Comparison of ENCODE assay signal across 9 mouse cellular contexts in the genomic region with DNA sequence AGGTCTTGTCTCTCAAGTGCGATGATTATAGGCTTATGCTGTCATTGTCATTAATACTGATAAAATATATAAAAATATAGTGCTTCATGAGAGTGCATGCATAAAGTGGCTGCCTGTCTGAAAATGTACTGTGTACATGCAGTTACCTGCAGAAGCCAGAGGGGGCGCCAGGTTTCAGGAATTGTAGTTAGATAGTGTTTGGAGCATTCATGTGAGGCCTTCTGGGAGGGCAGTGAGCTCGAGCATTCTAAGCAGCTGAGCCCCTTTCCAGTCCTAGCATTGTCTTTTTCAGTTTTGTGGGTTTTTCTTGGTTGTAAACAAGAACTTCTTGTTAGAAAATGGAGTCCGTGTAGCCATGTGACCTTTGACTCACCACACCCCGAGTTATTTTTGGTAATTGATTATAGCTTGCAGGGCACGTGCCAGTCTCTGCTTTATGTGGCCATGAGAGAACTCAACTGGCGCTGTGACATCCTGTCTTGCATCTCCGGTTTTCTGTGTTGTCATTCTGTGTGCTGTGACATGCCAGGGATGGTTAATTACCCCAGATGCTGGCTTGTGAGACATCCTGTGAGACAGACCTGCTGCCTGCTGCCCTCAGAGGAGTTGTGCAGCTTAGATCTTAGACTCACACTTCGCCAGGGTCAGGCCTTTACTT. TPM values are rescaled to one million over a fixed set of nuclear protein-coding genes. Genes with fewer than 3 reads are reported as not detected.
DNase-seq lines count a peak whose midpoint lies in the region; ATAC-seq and TF ChIP-seq lines count a peak whose summit lies in the region.
"Had no signal": no experiment of that assay in that cellular context is flagged by ENCODE, and none has a peak within 500 bp of the region (broad histone marks: within the 10 kb centered on the region; RNA-seq: fewer than 3 reads in every experiment).

No protein-coding gene starts in this region.

- peaks cover 54% of the 10 kb centered on the region for H3K36me3 ChIP-seq in liver, embryonic 11.5 days (ENCODE audit: control insufficient read depth, insufficient read depth, low read length)
- peaks cover 77% of the 10 kb centered on the region for H3K36me3 ChIP-seq in liver, postnatal 0 days (replicated peaks; ENCODE audit: insufficient read depth, low read length)

- H3K9ac ChIP-seq in liver, embryonic 11.5 days (ENCODE audit: low read depth, low read length), result no peak overlapping the region
- no peak overlapping the region for H3K9ac ChIP-seq in liver, postnatal 0 days (replicated peaks)

- no peak overlapping the region for H3K27ac ChIP-seq in liver, embryonic 11.5 days (ENCODE audit: low read depth, low read length)
- no peak overlapping the region for H3K27ac ChIP-seq in liver, postnatal 0 days (ENCODE audit: low read depth)

- no peaks in the 10 kb centered on the region for H3K9me3 ChIP-seq in liver, embryonic 11.5 days (ENCODE audit: control insufficient read depth, low read length)
- no peaks in the 10 kb centered on the region for H3K9me3 ChIP-seq in liver, postnatal 0 days (ENCODE audit: low read length)

- DNase-seq in cerebellum, adult 18-20 months, result peak; percentile 33 to 35
- no peak for DNase-seq in cerebellum, adult 8-10 months
- DNase-seq in liver (peak; percentile 52), R1 (ENCODE audit: low read depth, low spot score) (peak; percentile 61)
- DNase-seq in liver, embryonic 11.5 days (ENCODE audit: low spot score), result no peak
- DNase-seq in liver, postnatal 0 days, result peak; percentile 54
- no peak for DNase-seq in yolk sac, embryonic 10.5 days (ENCODE audit: low spot score)
- no peak for DNase-seq in layer of hippocampus, adult 9-11 months

- peak; percentile 79 for TF ChIP-seq CTCF in liver, postnatal 0 days (IDR thresholded peaks at IDR 0.05; ENCODE audit: low read depth)

- H3K4me1 ChIP-seq in liver, embryonic 11.5 days (replicated peaks; ENCODE audit: control insufficient read depth, insufficient read depth, low read length), result no peaks in the 10 kb centered on the region
- H3K4me1 ChIP-seq in liver, postnatal 0 days (ENCODE audit: insufficient read depth), result no peaks in the 10 kb centered on the region

- H3K27me3 ChIP-seq in liver, embryonic 11.5 days (replicated peaks; ENCODE audit: control insufficient read depth, insufficient read depth, low read length), result no peaks in the 10 kb centered on the region
- no peaks in the 10 kb centered on the region for H3K27me3 ChIP-seq in liver, postnatal 0 days (ENCODE audit: insufficient read depth, low read length)

- no peak overlapping the region for H3K4me3 ChIP-seq in liver, embryonic 11.5 days (ENCODE audit: low read depth, low read length)
- H3K4me3 ChIP-seq in liver, postnatal 0 days (ENCODE audit: low read depth, low read length), result no peak overlapping the region
- H3K4me3 ChIP-seq: myocyte had no signal

- ATAC-seq in liver, embryonic 11.5 days (replicated peaks; ENCODE audit: low FRiP score), result no peak
- ATAC-seq in liver, postnatal 0 days, result no peak

- WGBS in liver, embryonic 11.5 days, result 72% methylated on average over 9 of the region's 9 CpGs
- WGBS in liver, postnatal 0 days (ENCODE audit: insufficient replicate concordance), result 66% methylated on average over 9 of the region's 9 CpGs

- no peak for TF ChIP-seq EP300 in liver, postnatal 0 days (IDR thresholded peaks at IDR 0.05; ENCODE audit: low read depth)

- no peak overlapping the region for H3K4me2 ChIP-seq in liver, embryonic 11.5 days
- no peak overlapping the region for H3K4me2 ChIP-seq in liver, postnatal 0 days (ENCODE audit: low read depth, low read length)

RNA-seq across cellular contexts. Expression of gene Tcf25, which starts 11.5 kb away (rescaled TPM):
- 136 and 147 TPM in 2 replicates for polyA plus RNA-seq in liver, embryonic 11.5 days (2014; fragmentation: Nextera tagmentation; extraction: Ambion mirVana)
- polyA plus RNA-seq in liver, postnatal 0 days (2015; fragmentation: Nextera tagmentation; extraction: Ambion mirVana), result 54.1 and 54.9 TPM in 2 replicates

RNA-seq across cellular contexts. Expression of gene Mc1r, which starts 21.9 kb away (rescaled TPM):
- polyA plus RNA-seq in liver, embryonic 11.5 days (2014; fragmentation: Nextera tagmentation; extraction: Ambion mirVana), result 0.04 and 0.06 TPM in 2 replicates
- polyA plus RNA-seq in liver, postnatal 0 days (2015; fragmentation: Nextera tagmentation; extraction: Ambion mirVana), result not detected in 2 replicates

RNA-seq across cellular contexts. Expression of gene Tubb3, which starts 26.2 kb away (rescaled TPM):
- polyA plus RNA-seq in liver, embryonic 11.5 days (2014; fragmentation: Nextera tagmentation; extraction: Ambion mirVana), result 6.0 and 6.9 TPM in 2 replicates
- 0.20 and 0.24 TPM in 2 replicates for polyA plus RNA-seq in liver, postnatal 0 days (2015; fragmentation: Nextera tagmentation; extraction: Ambion mirVana)

RNA-seq across cellular contexts. Expression of gene Def8, which starts 38.3 kb away (rescaled TPM):
- polyA plus RNA-seq in liver, embryonic 11.5 days (2014; fragmentation: Nextera tagmentation; extraction: Ambion mirVana), result 27.0 and 32.7 TPM in 2 replicates
- polyA plus RNA-seq in liver, postnatal 0 days (2015; fragmentation: Nextera tagmentation; extraction: Ambion mirVana), result 10.1 and 11.6 TPM in 2 replicates

RNA-seq across cellular contexts. Expression of gene Spire2, which starts 52.5 kb away (rescaled TPM):
- polyA plus RNA-seq in liver, embryonic 11.5 days (2014; fragmentation: Nextera tagmentation; extraction: Ambion mirVana), result 6.5 and 6.7 TPM in 2 replicates
- polyA plus RNA-seq in liver, postnatal 0 days (2015; fragmentation: Nextera tagmentation; extraction: Ambion mirVana), result 0.80 and 1.1 TPM in 2 replicates

Comparison
In these comparisons a context has a peak if more than half of its experiments do, and no peak if none do; other contexts are left out.
1. DNase-seq: peak in cerebellum, adult 18-20 months (2 of 2), liver (single experiment), R1 (single experiment) and liver, postnatal 0 days (single experiment); none in cerebellum, adult 8-10 months (single experiment), liver, embryonic 11.5 days (single experiment), yolk sac, embryonic 10.5 days (single experiment) and layer of hippocampus, adult 9-11 months (single experiment).